In the genomic region with DNA sequence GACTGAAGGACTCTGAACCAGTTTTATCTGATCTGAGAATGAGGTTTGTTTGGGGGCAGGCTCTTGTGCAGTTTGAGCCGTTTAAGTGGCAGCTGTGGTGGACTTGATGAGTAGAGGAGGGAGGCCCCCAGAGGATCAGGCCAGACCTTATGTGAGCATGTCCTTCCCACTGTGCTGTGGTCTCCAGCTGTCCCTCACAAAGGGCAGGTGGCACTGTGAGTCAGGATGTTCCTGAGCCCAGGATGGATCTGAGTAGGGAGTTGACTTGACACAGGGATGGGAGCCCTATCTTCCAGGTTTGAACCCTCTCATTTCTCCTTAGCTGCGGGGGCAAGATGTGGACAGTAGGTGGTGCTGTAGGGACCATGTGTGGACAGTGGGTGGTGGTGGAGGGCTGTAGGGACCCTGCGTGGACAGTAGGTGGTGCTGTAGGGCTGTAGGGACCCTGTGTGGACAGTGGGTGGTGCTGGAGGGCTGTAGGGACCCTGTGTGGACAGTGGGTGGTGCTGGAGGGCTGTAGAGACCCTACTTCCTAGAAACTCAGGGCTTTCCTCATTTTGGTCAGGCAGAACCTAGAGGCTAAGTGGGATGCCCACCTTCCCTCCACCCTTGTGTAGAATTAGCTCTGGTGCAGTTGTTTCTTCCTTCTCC, we compare ENCODE assay signal across 8 mouse cellular contexts. TPM values are rescaled to one million over a fixed set of nuclear protein-coding genes. Genes with fewer than 3 reads are reported as not detected.
A peak's percentile ranks its signal among the peaks of the same experiment; 100 is the strongest.
DNase-seq lines count a peak whose midpoint lies in the region; ATAC-seq and TF ChIP-seq lines count a peak whose summit lies in the region.

No protein-coding gene starts in this region.

- DNase-seq in ovary, adult 18-20 months (ENCODE audit: low spot score), result peak; percentile 60
- no peak for DNase-seq in ovary, postnatal 10 days (ENCODE audit: low spot score)
- peak; percentile 75 for DNase-seq in gastrocnemius, postnatal 14 days
- peak; percentile 95 for DNase-seq in induced T-regulatory cell, adult 2 months (ENCODE audit: low read depth)
- peak; percentile 68 to 69 for DNase-seq in left cerebral cortex, postnatal 36 days (ENCODE audit: low spot score in 2 of 2)
- DNase-seq in midbrain, embryonic 11.5 days (ENCODE audit: low spot score, missing footprints), result peak; percentile 98
- DNase-seq in skeletal muscle tissue, adult 2 months (ENCODE audit: low read depth, low spot score), result peak; percentile 88

- H3K36me3 ChIP-seq in midbrain, embryonic 11.5 days (ENCODE audit: control insufficient read depth, insufficient read depth, low read length), result no peaks in the 10 kb centered on the region

- peak; percentile 96 for ATAC-seq in midbrain, embryonic 11.5 days (ENCODE audit: low FRiP score)

- H3K27ac ChIP-seq in cortical plate, adult 2 months (ENCODE audit: insufficient read depth, low read length), result no peak overlapping the region
- no peak overlapping the region for H3K27ac ChIP-seq in midbrain, embryonic 11.5 days (ENCODE audit: low read depth, low read length)

- no peak for TF ChIP-seq POLR2A in cortical plate, adult 2 months (IDR thresholded peaks at IDR 0.05; ENCODE audit: extremely low read depth, insufficient read depth, low read length)

- H3K4me1 ChIP-seq in cortical plate, adult 2 months (ENCODE audit: control insufficient read depth, insufficient read depth, low read length), result no peaks in the 10 kb centered on the region
- no peaks in the 10 kb centered on the region for H3K4me1 ChIP-seq in midbrain, embryonic 11.5 days (ENCODE audit: control insufficient read depth, insufficient read depth, low read length)

- no peaks in the 10 kb centered on the region for H3K27me3 ChIP-seq in midbrain, embryonic 11.5 days (ENCODE audit: control insufficient read depth, insufficient read depth, low read length)

- H3K9ac ChIP-seq in midbrain, embryonic 11.5 days (ENCODE audit: low read length), result no peak overlapping the region

- no peaks in the 10 kb centered on the region for H3K9me3 ChIP-seq in midbrain, embryonic 11.5 days (ENCODE audit: control insufficient read depth, low read length)

- WGBS in midbrain, embryonic 11.5 days, result 20% methylated on average over 3 of the region's 3 CpGs

- peak; percentile 100 for TF ChIP-seq CTCF in cortical plate, adult 2 months (IDR thresholded peaks at IDR 0.05; ENCODE audit: extremely low read depth, insufficient read depth, low read length)

- no peak overlapping the region for H3K4me2 ChIP-seq in midbrain, embryonic 11.5 days

- no peak overlapping the region for H3K4me3 ChIP-seq in cortical plate, adult 2 months (ENCODE audit: insufficient read depth, low read length)
- no peak overlapping the region for H3K4me3 ChIP-seq in midbrain, embryonic 11.5 days (ENCODE audit: low read depth, low read length)

- intact Hi-C loops in gastrocnemius, postnatal 14 days (cut with DNase I; ENCODE audit: low total_unique reads), result no loop called here
- intact Hi-C loops in left cerebral cortex, postnatal 36 days (cut with DNase I), result loop anchor here (5.0 kb wide), 1 partner anchor 391 kb away; no protein-coding TSS in a partner anchor

RNA-seq across cellular contexts. Expression of a gene that starts 18.5 kb away (rescaled TPM):
- polyA plus RNA-seq in cortical plate, adult 2 months (2012; rRNA removed), result 88.8 and 95.7 TPM in 2 replicates
- total RNA-seq in gastrocnemius, postnatal 14 days (2021), result 1 to 10 TPM; 1.4 to 3.1 TPM
- total RNA-seq in left cerebral cortex, postnatal 36 days (2021), result 10 to 100 TPM; 69.1 to 81.4 TPM
- polyA plus RNA-seq in midbrain, embryonic 11.5 days (2014; fragmentation: Nextera tagmentation; extraction: Ambion mirVana), result 42.9 and 47.4 TPM in 2 replicates

RNA-seq across cellular contexts. Expression of a gene that starts 24.3 kb away (rescaled TPM):
- polyA plus RNA-seq in cortical plate, adult 2 months (2012; rRNA removed), result not detected in 2 replicates
- not detected for total RNA-seq in gastrocnemius, postnatal 14 days (2021)
- total RNA-seq in left cerebral cortex, postnatal 36 days (2021), result not detected
- polyA plus RNA-seq in midbrain, embryonic 11.5 days (2014; fragmentation: Nextera tagmentation; extraction: Ambion mirVana), result not detected in 2 replicates

RNA-seq across cellular contexts. Expression of a gene that starts 42.6 kb away (rescaled TPM):
- 2.3 TPM in 2 replicates for polyA plus RNA-seq in cortical plate, adult 2 months (2012; rRNA removed)
- total RNA-seq in gastrocnemius, postnatal 14 days (2021), result 1 to 10 TPM; 4.9 to 6.3 TPM
- total RNA-seq in left cerebral cortex, postnatal 36 days (2021), result 1 to 10 TPM; 1.5 to 1.6 TPM
- polyA plus RNA-seq in midbrain, embryonic 11.5 days (2014; fragmentation: Nextera tagmentation; extraction: Ambion mirVana), result 8.2 TPM in 2 replicates

Comparison
In these comparisons a context has a peak if more than half of its experiments do, and no peak if none do; other contexts are left out.
1. RNA of a gene that starts 18.5 kb away (total RNA-seq): 69.1 to 81.4 TPM in left cerebral cortex, postnatal 36 days; 1.4 to 3.1 TPM in gastrocnemius, postnatal 14 days; every median in the first group is over 10 times any median in the second.